Mouse (Mus musculus) MEL (cell line): ENCODE results near the gene Eif2ak4. TPM values are rescaled to one million over a fixed set of nuclear protein-coding genes. Genes with fewer than 3 reads are reported as not detected.

Experiments
- DNase-seq: peaks from one replicate; pipeline ENCODE4 v3.0.0; 2011; ENCODE audit warnings: low read depth, low spot score
- H3K27ac ChIP-seq: 2 replicates; pipeline ENCODE4 v1.5.1; 2012; ENCODE audit warnings: low read depth, mild to moderate bottlenecking, control low read depth, low read length, moderate library complexity; ENCODE audit not compliant: control insufficient read depth
- H3K27me3 ChIP-seq, 2 experiments: fragments of 150-350 bp in 1 of 2; sonication (generic) in 1 of 2; 2 replicates each; pipeline ENCODE4 v1.6.1; 2012; ENCODE audit warnings: low read length in 2 of 2, mild to moderate bottlenecking in 2 of 2, improper control_type of control experiment in 1 of 2, moderate library complexity in 1 of 2; ENCODE audit not compliant: insufficient read depth in 2 of 2, control insufficient read depth in 1 of 2
- H3K36me3 ChIP-seq, 2 experiments: 2 replicates each; pipeline ENCODE4 v1.6.1; 2012 to 2014; ENCODE audit warnings: low read length in 2 of 2, improper control_type of control experiment in 1 of 2, inconsistent platforms in 1 of 2, mild to moderate bottlenecking in 1 of 2; ENCODE audit not compliant: insufficient read depth in 2 of 2, control insufficient read depth in 1 of 2
- H3K4me1 ChIP-seq, 2 experiments: fragments of 150-350 bp in 1 of 2; sonication (generic) in 1 of 2; 2 replicates each; pipeline ENCODE4 v1.6.1; 2012; ENCODE audit warnings: low read length in 2 of 2, improper control_type of control experiment in 1 of 2, mild to moderate bottlenecking in 1 of 2; ENCODE audit not compliant: insufficient read depth in 2 of 2, control insufficient read depth in 1 of 2
- H3K4me3 ChIP-seq, 2 experiments: fragments of 150-350 bp in 1 of 2; sonication (generic) in 1 of 2; 2 replicates each; pipeline ENCODE4 v1.5.1; 2012; ENCODE audit warnings: low read depth in 2 of 2, low read length in 2 of 2, mild to moderate bottlenecking in 2 of 2, moderate library complexity in 2 of 2, control low read depth in 1 of 2, improper control_type of control experiment in 1 of 2; ENCODE audit not compliant: control insufficient read depth in 1 of 2, insufficient read depth in 1 of 2
- H3K79me2 ChIP-seq: 2 replicates; pipeline ENCODE4 v1.6.1; 2012; ENCODE audit warnings: mild to moderate bottlenecking, low read length, moderate library complexity; ENCODE audit not compliant: control insufficient read depth, poor library complexity, insufficient read depth
- H3K9ac ChIP-seq: 2 replicates; pipeline ENCODE4 v1.6.1; 2012; ENCODE audit warnings: low read depth, mild to moderate bottlenecking, control low read depth, low read length, moderate library complexity; ENCODE audit not compliant: control insufficient read depth, poor library complexity, severe bottlenecking
- H3K9me3 ChIP-seq: fragments of 150-350 bp; sonication (generic); replicated peaks from 2 replicates; pipeline ENCODE4 v1.6.1; 2012; ENCODE audit warnings: mild to moderate bottlenecking, low read length, improper control_type of control experiment, moderate library complexity; ENCODE audit not compliant: insufficient read depth
- BHLHE40 ChIP-seq: IDR thresholded peaks from 2 replicates; pipeline ENCODE4 v1.6.1; 2012; ENCODE audit warnings: low read depth, mild to moderate bottlenecking, inconsistent platforms, low read length, improper control_type of control experiment, borderline replicate concordance
- CHD2 ChIP-seq: IDR thresholded peaks from 2 replicates; pipeline ENCODE4 v1.6.1; 2011; ENCODE audit warnings: low read length, improper control_type of control experiment
- CTCF ChIP-seq, 3 experiments: IDR thresholded peaks in 2 of 3; conservative IDR thresholded peaks in 1 of 3; 2 replicates each; pipeline ENCODE4 v1.5.1; 2011 to 2012; ENCODE audit warnings: low read length in 3 of 3, low read depth in 2 of 3, mild to moderate bottlenecking in 2 of 3, improper control_type of control experiment in 1 of 3, inconsistent platforms in 1 of 3, mixed read lengths in 1 of 3, moderate library complexity in 1 of 3; ENCODE audit not compliant: control insufficient read depth in 1 of 3, insufficient read depth in 1 of 3, poor library complexity in 1 of 3, severe bottlenecking in 1 of 3
- E2F4 ChIP-seq: IDR thresholded peaks from 2 replicates; pipeline ENCODE4 v1.6.1; 2011; ENCODE audit warnings: low read depth, low read length, improper control_type of control experiment, borderline replicate concordance
- ELF1 ChIP-seq: IDR thresholded peaks from 2 replicates; pipeline ENCODE4 v1.6.1; 2014; ENCODE audit warnings: low read depth, mild to moderate bottlenecking, inconsistent platforms, low read length, improper control_type of control experiment, moderate library complexity
- ETS1 ChIP-seq: IDR thresholded peaks from 2 replicates; pipeline ENCODE4 v1.6.1; 2012; ENCODE audit warnings: low read depth, mild to moderate bottlenecking, inconsistent platforms, low read length, improper control_type of control experiment, moderate library complexity
- GABPA ChIP-seq: IDR thresholded peaks from 2 replicates; pipeline ENCODE4 v1.6.1; 2012; ENCODE audit warnings: low read depth, mild to moderate bottlenecking, inconsistent platforms, low read length, improper control_type of control experiment, moderate library complexity
- GATA1 ChIP-seq: IDR thresholded peaks from 2 replicates; pipeline ENCODE4 v1.6.1; 2011; ENCODE audit warnings: low read depth, low read length, improper control_type of control experiment
- HCFC1 ChIP-seq: IDR thresholded peaks from 2 replicates; pipeline ENCODE4 v1.6.1; 2012; ENCODE audit warnings: low read depth, mild to moderate bottlenecking, inconsistent platforms, low read length, improper control_type of control experiment, moderate library complexity
- JUND ChIP-seq: IDR thresholded peaks from 2 replicates; pipeline ENCODE4 v1.6.1; 2011; ENCODE audit warnings: low read depth, mild to moderate bottlenecking, improper control_type of control experiment, low read length
- KAT2A ChIP-seq: conservative IDR thresholded peaks from 2 replicates; pipeline ENCODE4 v1.6.1; 2012; ENCODE audit warnings: low read depth, low read length, improper control_type of control experiment, inconsistent platforms
- MAFK ChIP-seq: IDR thresholded peaks from 2 replicates; pipeline ENCODE4 v1.6.1; 2011; ENCODE audit warnings: low read depth, mild to moderate bottlenecking, low read length, improper control_type of control experiment, borderline replicate concordance
- MAX ChIP-seq: IDR thresholded peaks from 2 replicates; pipeline ENCODE4 v1.6.1; 2011; ENCODE audit warnings: low read length, improper control_type of control experiment
- MAZ ChIP-seq: IDR thresholded peaks from 2 replicates; pipeline ENCODE4 v1.6.1; 2012; ENCODE audit warnings: low read depth, mild to moderate bottlenecking, inconsistent platforms, low read length, improper control_type of control experiment
- MXI1 ChIP-seq: IDR thresholded peaks from 2 replicates; pipeline ENCODE4 v1.6.1; 2011; ENCODE audit warnings: mild to moderate bottlenecking, low read depth, low read length, improper control_type of control experiment
- NELFE ChIP-seq: IDR thresholded peaks from 2 replicates; pipeline ENCODE4 v1.6.1; 2011; ENCODE audit warnings: low read depth, low read length, improper control_type of control experiment
- POLR2A ChIP-seq, 2 experiments: IDR thresholded peaks; 2 replicates each; pipeline ENCODE4 v1.6.1; 2011 to 2012; ENCODE audit warnings: low read length in 2 of 2, mild to moderate bottlenecking in 2 of 2, control low read depth in 1 of 2, improper control_type of control experiment in 1 of 2, low read depth in 1 of 2, moderate library complexity in 1 of 2; ENCODE audit not compliant: control insufficient read depth in 1 of 2, insufficient read depth in 1 of 2, poor library complexity in 1 of 2
- SIN3A ChIP-seq: IDR thresholded peaks from 2 replicates; pipeline ENCODE4 v1.6.1; 2012; ENCODE audit warnings: low read length, improper control_type of control experiment, inconsistent platforms
- SMC3 ChIP-seq: IDR thresholded peaks from 2 replicates; pipeline ENCODE4 v1.6.1; 2011; ENCODE audit warnings: low read depth, low read length, improper control_type of control experiment
- TAL1 ChIP-seq: IDR thresholded peaks from 2 replicates; pipeline ENCODE4 v1.6.1; 2012; ENCODE audit warnings: mild to moderate bottlenecking, inconsistent platforms, low read length, moderate library complexity, mixed read lengths
- UBTF ChIP-seq: IDR thresholded peaks from 2 replicates; pipeline ENCODE4 v1.6.1; 2012; ENCODE audit warnings: low read depth, mild to moderate bottlenecking, inconsistent platforms, low read length, improper control_type of control experiment, moderate library complexity, borderline replicate concordance; ENCODE audit not compliant: insufficient read depth
- ZC3H11A ChIP-seq: IDR thresholded peaks from 2 replicates; pipeline ENCODE4 v1.6.1; 2012; ENCODE audit warnings: low read depth, mild to moderate bottlenecking, inconsistent platforms, low read length, improper control_type of control experiment
- ZKSCAN1 ChIP-seq: IDR thresholded peaks from 2 replicates; pipeline ENCODE4 v1.6.1; 2012; ENCODE audit warnings: low read depth, mild to moderate bottlenecking, inconsistent platforms, low read length, improper control_type of control experiment, moderate library complexity
- ZMIZ1 ChIP-seq: IDR thresholded peaks from 2 replicates; pipeline ENCODE4 v1.6.1; 2012; ENCODE audit warnings: low read depth, mild to moderate bottlenecking, inconsistent platforms, low read length, improper control_type of control experiment, moderate library complexity
- ZNF384 ChIP-seq: IDR thresholded peaks from 2 replicates; pipeline ENCODE4 v1.6.1; 2012; ENCODE audit warnings: low read depth, mild to moderate bottlenecking, inconsistent platforms, low read length, improper control_type of control experiment
- polyA plus RNA-seq, 2 experiments: library from polyadenylated mRNA; stranded (reverse) in 1 of 2; unstranded in 1 of 2; fragments of >175 nt in 1 of 2; fragments of >200 nt in 1 of 2; gene quantifications; 2 replicates each; pipeline versions ENCODE4 v1.2.1 to v1.2.4; 2012; ENCODE audit warnings: low replicate concordance in 2 of 2, low read depth in 1 of 2; ENCODE audit not compliant: insufficient read length in 2 of 2, insufficient read depth in 1 of 2, missing spikeins in 1 of 2
- total RNA-seq: library from RNA; depleted of rRNA; stranded (reverse); fragments of 300-350 nt; gene quantifications from 2 replicates; pipeline ENCODE4 v1.2.3, GENCODE M21; 2012

Gene Eif2ak4
- total and polyA plus RNA-seq, 3 experiments: 13.2 to 15.5 TPM; not detected in 1

GRCm38 (mm10) chr2:118372561-118372900, 15.9 kb upstream of the Eif2ak4 start:
- Histone ChIP-seq H3K4me3 (no peak overlapping the region), H3K9me3 (no peaks in the 10 kb centered on the region), H3K36me3 (no peaks in the 10 kb centered on the region), H3K4me1 (no peaks in the 10 kb centered on the region), H3K27me3 (peaks cover 4 to 5% of the 10 kb centered on the region in 2 experiments), H3K27ac (no peak overlapping the region), H3K9ac (no peak overlapping the region), H3K79me2 (no peaks in the 10 kb centered on the region)
- no peak for DNase-seq
- TF ChIP-seq E2F4 (no peak), ZKSCAN1 (no peak), CHD2 (no peak), KAT2A (no peak), BHLHE40 (no peak), POLR2A (IDR thresholded peaks at IDR 0.05; ENCODE audit: control insufficient read depth in 1 of 2, insufficient read depth in 1 of 2, low read depth in 1 of 2, low read length in 2 of 2, poor library complexity in 1 of 2) (no peak), ZMIZ1 (no peak), NELFE (no peak), ZNF384 (no peak), MAX (no peak), MAZ (no peak), MXI1 (no peak), GABPA (no peak), CTCF (IDR thresholded peaks at IDR 0.05 in 2 of 3, conservative IDR thresholded peaks at IDR 0.05 in 1 of 3; ENCODE audit: control insufficient read depth in 1 of 3, insufficient read depth in 1 of 3, low read depth in 2 of 3, low read length in 3 of 3, poor library complexity in 1 of 3, severe bottlenecking in 1 of 3) (no peak), UBTF (no peak), ZC3H11A (no peak), JUND (no peak), ELF1 (no peak), SMC3 (no peak), SIN3A (no peak)

DNA sequence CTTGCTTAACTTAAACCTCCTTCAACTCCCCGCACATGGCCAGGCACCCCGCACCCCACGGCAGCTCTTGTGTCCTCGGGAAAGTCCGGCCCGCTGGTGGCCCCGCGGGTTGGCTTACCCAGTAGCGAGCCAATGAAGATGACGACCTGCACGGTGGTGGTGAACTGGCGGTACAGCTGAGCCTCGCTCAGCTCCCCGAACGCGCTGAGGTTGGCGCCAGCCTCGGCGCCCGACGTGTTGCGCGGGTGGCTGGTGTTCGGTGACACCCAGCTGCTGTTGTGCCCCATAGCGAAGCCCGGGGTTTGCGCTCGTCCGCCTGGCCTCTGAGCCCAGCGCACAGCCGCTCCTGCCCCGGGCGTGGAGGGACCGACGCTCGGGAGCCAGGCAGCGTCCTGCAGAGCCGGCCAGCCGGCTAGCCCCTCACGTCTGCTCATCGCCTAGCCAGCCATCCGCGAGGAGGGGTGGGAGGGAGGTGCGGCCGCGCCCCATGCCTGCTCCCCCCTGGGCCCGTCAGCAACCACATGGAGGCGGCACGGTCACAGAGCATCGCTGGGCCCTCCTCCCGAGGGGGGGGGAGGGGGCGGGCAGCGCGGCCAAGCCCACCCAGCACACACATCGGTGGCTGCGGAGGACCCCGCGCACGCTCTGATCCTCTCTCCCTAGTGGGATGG, 15.4 kb upstream of the Eif2ak4 start, which contains the start of gene Gpr176:
TSS of gene Gpr176 (minus strand) at position 519 of the 671 bp plus-strand sequence.
- Histone ChIP-seq H3K27me3 (peaks cover 2 to 7% of the 10 kb centered on the region in 2 experiments; a peak in 3 of 4 replicates), H3K79me2 (no peaks in the 10 kb centered on the region), H3K9ac (no peak within 1 kb of the TSS), H3K27ac (no peak within 1 kb of the TSS), H3K36me3 (no peaks in the 10 kb centered on the region), H3K9me3 (no peaks in the 10 kb centered on the region), H3K4me3 (no peak within 1 kb of the TSS), H3K4me1 (no peaks in the 10 kb centered on the region)
- no peak for DNase-seq
- TF ChIP-seq UBTF: no peak
- TF ChIP-seq MAFK: no peak
- no peak for TF ChIP-seq HCFC1
- no peak for TF ChIP-seq GATA1
- TF ChIP-seq TAL1: no peak
- no peak for TF ChIP-seq ETS1
- no peak for TF ChIP-seq MXI1
- TF ChIP-seq ZC3H11A: no peak
- no peak for TF ChIP-seq ZMIZ1
- TF ChIP-seq JUND: no peak
- no peak for TF ChIP-seq SIN3A
- no peak for TF ChIP-seq MAX
- TF ChIP-seq MAZ: no peak
